Mouse (Mus musculus): ENCODE results near the gene Slc44a2. TPM values are rescaled to one million over a fixed set of nuclear protein-coding genes. Genes with fewer than 3 reads are reported as not detected.

Slc44a2 gene
- polyA plus RNA-seq, 1 experiment from 2014 or later, result 62.6 TPM

Other genes with a start within 250 kb of the Slc44a2 start
- 0.50 and 0.82 TPM in 2 replicates for gene Gm49373, start 247.6 kb upstream of the Slc44a2 start, polyA plus RNA-seq (2016; fragmentation: Nextera tagmentation; extraction: Ambion mirVana)
- 60.9 and 61.7 TPM in 2 replicates for gene Fdx1l, start 247.1 kb upstream of the Slc44a2 start, polyA plus RNA-seq (2016; fragmentation: Nextera tagmentation; extraction: Ambion mirVana)
- gene Gm38431, start 228.7 kb upstream of the Slc44a2 start, polyA plus RNA-seq (2016; fragmentation: Nextera tagmentation; extraction: Ambion mirVana), result 3.1 and 3.3 TPM in 2 replicates
- gene Raver1, start 228.7 kb upstream of the Slc44a2 start, polyA plus RNA-seq (2016; fragmentation: Nextera tagmentation; extraction: Ambion mirVana), result 94.3 and 103 TPM in 2 replicates
- gene Tyk2, start 189.5 kb upstream of the Slc44a2 start, polyA plus RNA-seq (2016; fragmentation: Nextera tagmentation; extraction: Ambion mirVana), result 12.6 and 13.4 TPM in 2 replicates
- gene Cdc37, start 170.7 kb upstream of the Slc44a2 start, polyA plus RNA-seq (2016; fragmentation: Nextera tagmentation; extraction: Ambion mirVana), result 351 and 371 TPM in 2 replicates
- 3.8 and 4.3 TPM in 2 replicates for gene Pde4a, start 155.0 kb upstream of the Slc44a2 start, polyA plus RNA-seq (2016; fragmentation: Nextera tagmentation; extraction: Ambion mirVana)
- 46.7 and 48.6 TPM in 2 replicates for gene Keap1, start 81.3 kb upstream of the Slc44a2 start, polyA plus RNA-seq (2016; fragmentation: Nextera tagmentation; extraction: Ambion mirVana)
- gene S1pr5, start 72.3 kb upstream of the Slc44a2 start, polyA plus RNA-seq (2016; fragmentation: Nextera tagmentation; extraction: Ambion mirVana), result 0.07 and 0.10 TPM in 2 replicates
- gene Atg4d, start 55.4 kb upstream of the Slc44a2 start, polyA plus RNA-seq (2016; fragmentation: Nextera tagmentation; extraction: Ambion mirVana), result 45.2 and 48.5 TPM in 2 replicates
- 18.3 and 18.8 TPM in 2 replicates for gene Kri1, start 32.7 kb upstream of the Slc44a2 start, polyA plus RNA-seq (2016; fragmentation: Nextera tagmentation; extraction: Ambion mirVana)
- gene Cdkn2d, start 29.3 kb upstream of the Slc44a2 start, polyA plus RNA-seq (2016; fragmentation: Nextera tagmentation; extraction: Ambion mirVana), result 40.4 and 42.9 TPM in 2 replicates
- 6.3 and 8.5 TPM in 2 replicates for gene Ap1m2, start 8.4 kb upstream of the Slc44a2 start, polyA plus RNA-seq (2016; fragmentation: Nextera tagmentation; extraction: Ambion mirVana)
- 328 and 336 TPM in 2 replicates for gene Ilf3, start 47.2 kb downstream of the Slc44a2 start, polyA plus RNA-seq (2016; fragmentation: Nextera tagmentation; extraction: Ambion mirVana)
- gene Qtrt1, start 91.1 kb downstream of the Slc44a2 start, polyA plus RNA-seq (2016; fragmentation: Nextera tagmentation; extraction: Ambion mirVana), result 71.7 and 74.0 TPM in 2 replicates
- 65.9 and 66.3 TPM in 2 replicates for gene Dnm2, start 104.2 kb downstream of the Slc44a2 start, polyA plus RNA-seq (2016; fragmentation: Nextera tagmentation; extraction: Ambion mirVana)
- gene Tmed1, start 189.6 kb downstream of the Slc44a2 start, polyA plus RNA-seq (2016; fragmentation: Nextera tagmentation; extraction: Ambion mirVana), result 116 and 119 TPM in 2 replicates
- gene AB124611, start 205.5 kb downstream of the Slc44a2 start, polyA plus RNA-seq (2016; fragmentation: Nextera tagmentation; extraction: Ambion mirVana), result 4.4 and 5.1 TPM in 2 replicates
- gene Carm1, start 226.2 kb downstream of the Slc44a2 start, polyA plus RNA-seq (2016; fragmentation: Nextera tagmentation; extraction: Ambion mirVana), result 58.3 and 59.8 TPM in 2 replicates

Measured in forebrain, embryonic 10.5 days (tissue).